Mouse (Mus musculus) E14TG2a.4 (cell line): ENCODE data around the gene Radil.

ENCODE experiments used
- CTCF ChIP-seq: conservative IDR thresholded peaks from 2 replicates; pipeline ENCODE4 v1.5.1; 2014; ENCODE audit warnings: low read length
- NANOG ChIP-seq: IDR thresholded peaks from 2 replicates; pipeline ENCODE4 v1.6.1; 2014; ENCODE audit warnings: borderline replicate concordance, low read length, mixed read lengths

- no peak for TF ChIP-seq CTCF
- no peak for TF ChIP-seq NANOG
These were observed 29.6 kb downstream of the Radil start for GRCm38 (mm10) chr5:142521195-142521866.
